Mouse (Mus musculus) thymus, postnatal 4 days (tissue): ENCODE measurements around the gene Trir.

Source experiments
- DNase-seq: peaks from one replicate; pipeline ENCODE4 v3.0.0; 2021

Gene Trir

GRCm38 (mm10) chr8:85026670-85027515 is at the start of gene Trir:
Trir (plus strand) TSS chr8:85026823.
- DNase-seq = peak; percentile 95

- DNase-seq = peak; percentile 85
These were observed 49.0 kb upstream of the Trir start for GRCm38 (mm10) chr8:84977435-84978247.

DNA sequence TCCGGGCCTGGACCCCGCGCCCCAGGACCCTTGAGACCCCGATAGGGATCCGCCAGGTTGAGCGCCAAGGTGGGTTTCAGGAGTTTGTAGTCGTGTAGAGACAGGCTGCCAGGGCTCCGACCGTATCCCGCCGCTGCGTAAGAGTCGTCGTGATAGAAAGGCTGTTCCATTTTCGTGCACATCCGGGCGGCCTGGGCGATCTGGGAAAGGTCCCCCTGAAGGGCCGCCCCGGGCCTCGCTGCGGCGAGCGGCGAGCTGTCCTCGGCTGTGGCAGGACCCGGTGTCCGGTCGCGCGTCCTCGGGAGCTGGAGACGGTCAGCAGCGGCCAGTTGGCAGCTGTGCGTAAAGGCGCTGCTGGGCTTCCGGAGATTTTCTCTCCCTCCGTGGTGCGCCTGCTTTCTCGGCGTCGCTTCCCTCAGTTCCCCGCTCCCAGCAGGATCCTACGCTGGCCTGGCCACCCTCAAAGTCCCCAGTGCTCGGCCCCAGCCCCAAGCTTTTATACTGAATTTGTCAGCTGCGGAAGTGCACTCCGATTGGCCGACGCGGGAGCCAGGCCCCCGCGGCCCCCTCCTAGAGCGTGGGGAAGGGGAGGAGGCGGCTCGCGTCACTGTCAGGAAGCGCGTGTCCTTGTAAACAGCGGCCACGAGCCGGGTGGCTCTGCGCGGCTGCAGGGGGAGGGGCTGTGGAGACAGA is 48.2 kb upstream of the Trir start, which contains the start of gene Junb:
Gene Junb, minus strand, starts transcription at position 471 of the 693 bp plus-strand sequence.
- peak; percentile 93 for DNase-seq

DNA sequence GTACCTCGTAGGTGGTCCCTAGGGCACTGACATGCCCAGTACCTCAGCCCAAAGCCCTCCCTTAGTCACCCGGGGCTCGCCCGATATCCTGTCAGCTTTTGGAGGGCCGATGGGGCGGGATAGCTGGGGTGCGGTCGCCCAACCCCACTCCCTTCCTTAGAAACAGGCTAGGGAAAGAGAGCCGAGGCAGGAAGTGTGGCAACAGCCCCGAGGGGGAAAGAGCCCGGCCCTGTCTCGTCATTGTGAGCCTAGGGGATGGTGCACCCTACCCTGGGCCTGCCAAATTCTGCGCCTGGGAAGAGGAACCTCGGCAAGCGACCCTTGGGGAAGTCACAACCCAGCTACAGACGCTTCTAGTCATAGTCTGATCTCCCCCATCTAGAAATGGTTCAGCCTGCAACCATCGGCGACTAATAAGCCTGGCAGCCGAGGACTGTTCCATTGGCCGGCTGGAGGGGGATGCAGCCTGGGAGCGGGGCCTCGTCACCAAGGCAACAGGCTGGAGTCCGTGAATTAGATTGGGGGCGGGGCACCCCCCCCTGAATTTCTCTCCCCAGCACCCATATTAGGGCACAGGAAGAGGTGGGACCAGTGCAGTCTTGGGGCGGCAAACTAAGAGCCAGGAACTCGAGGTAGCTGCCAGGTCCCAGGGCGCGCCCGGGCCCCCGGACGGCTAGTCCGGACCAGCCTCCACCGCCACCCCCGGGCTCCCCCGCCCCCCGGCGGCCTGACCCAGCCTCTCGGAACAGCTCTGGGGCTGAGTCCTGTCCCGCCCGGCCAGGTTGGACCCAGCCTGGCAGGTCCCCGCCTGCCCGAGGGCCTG is 46.8 kb upstream of the Trir start:
- DNase-seq = peak; percentile 81

DNA sequence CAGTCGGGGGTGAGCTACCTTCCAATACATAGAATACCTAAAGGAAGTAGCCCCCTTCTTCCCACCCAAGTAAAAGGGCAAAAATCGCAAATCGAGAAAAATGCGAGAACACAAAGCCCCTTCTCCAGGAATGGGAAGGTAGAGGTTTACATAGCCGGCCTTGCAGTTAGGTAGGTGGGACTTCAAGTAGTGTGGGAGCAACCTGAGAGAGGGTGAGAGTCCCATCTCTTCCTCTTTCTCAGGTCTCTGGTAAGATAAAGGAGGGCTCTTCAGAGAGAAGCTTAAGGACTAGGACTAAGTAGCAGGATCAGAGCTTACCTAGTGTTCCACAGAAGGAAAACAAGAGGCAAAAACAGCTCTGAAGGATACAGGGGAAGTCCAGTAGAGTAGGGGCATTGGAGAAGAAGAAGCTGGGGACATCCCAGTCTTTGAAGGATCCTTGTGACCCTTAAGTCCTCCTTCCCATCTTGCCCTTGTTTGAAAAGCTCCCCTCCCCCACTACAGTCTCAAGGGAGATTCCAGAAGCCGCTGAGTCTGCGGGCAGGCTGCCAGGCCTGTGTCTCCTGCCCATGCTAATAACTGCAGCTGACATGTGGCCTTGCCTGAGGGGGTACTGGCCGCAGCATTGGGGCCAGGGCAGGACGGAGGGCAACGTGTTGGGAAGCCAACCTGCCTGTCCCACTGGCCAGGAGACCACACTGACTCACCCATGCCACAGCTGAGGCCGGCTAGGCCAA is 45.8 kb upstream of the Trir start:
- DNase-seq = peak; percentile 43

- DNase-seq = peak; percentile 19
These were observed 44.8 kb upstream of the Trir start for GRCm38 (mm10) chr8:84981644-84982498.

DNA sequence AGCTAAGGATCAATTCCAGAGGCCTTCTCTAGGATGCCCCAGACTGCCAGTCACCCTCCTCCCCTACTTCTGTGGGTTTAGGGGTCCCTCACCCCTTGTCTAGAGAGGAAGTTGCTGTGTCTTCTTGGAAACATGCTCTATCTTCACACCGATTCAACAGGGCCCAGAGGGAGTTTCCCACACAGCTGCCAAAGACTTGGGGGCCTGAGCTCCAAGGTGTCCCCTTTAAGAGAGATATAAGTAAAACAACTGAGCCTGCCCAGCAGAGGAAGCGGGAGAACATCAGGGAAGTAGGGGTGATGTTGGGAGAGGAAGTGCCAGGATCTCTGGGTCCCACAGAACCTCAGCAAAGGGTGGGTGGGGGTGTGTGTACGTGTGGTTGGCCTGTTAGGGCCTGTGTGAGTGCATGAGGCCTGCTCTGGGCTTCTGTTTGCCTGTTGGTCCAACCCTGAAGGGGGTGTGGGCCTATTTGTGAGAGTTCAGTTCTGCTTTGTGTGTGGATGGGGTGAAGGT is 44.1 kb upstream of the Trir start:
- DNase-seq = no peak

- peak; percentile 31 for DNase-seq
These were observed 42.2 kb upstream of the Trir start for GRCm38 (mm10) chr8:84984294-84985048.

- DNase-seq = peak; percentile 61
These were observed 41.5 kb upstream of the Trir start for GRCm38 (mm10) chr8:84985049-84985683.

- peak; percentile 92 for DNase-seq
These were observed 40.8 kb upstream of the Trir start for GRCm38 (mm10) chr8:84985684-84986378.

- no peak for DNase-seq
These were observed 40.2 kb upstream of the Trir start for GRCm38 (mm10) chr8:84986379-84986945.

DNA sequence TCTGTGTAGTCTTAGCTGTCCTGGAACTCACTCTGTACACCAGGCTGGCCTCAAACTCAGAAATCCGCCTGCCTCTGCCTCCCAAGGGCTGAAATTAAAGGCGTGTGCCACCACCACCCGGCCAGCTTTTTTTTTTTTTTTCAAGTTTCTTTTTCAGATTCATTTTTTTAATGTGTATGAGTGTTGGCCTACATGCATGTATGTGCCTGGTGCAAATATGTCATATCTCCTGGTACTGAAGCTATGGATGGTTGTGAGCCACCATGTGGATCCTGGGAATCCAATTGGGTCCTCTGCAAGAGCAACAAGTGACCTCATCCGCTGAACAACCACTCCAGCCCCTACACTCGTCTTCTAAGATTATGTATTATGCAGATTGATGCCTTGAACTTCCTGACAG is 39.2 kb upstream of the Trir start:
- no peak for DNase-seq

GRCm38 (mm10) chr8:84987903-84988302 is 38.7 kb upstream of the Trir start:
- DNase-seq = no peak

- DNase-seq = peak; percentile 47
These were observed 37.3 kb upstream of the Trir start for GRCm38 (mm10) chr8:84989311-84989731.

GRCm38 (mm10) chr8:84989810-84990209 is 36.8 kb upstream of the Trir start:
- DNase-seq = peak; percentile 94

- peak; percentile 98 for DNase-seq
These were observed 36.3 kb upstream of the Trir start, which contains the start of gene Hook2 for GRCm38 (mm10) chr8:84990349-84990748. Hook2 (plus strand) TSS chr8:84990603.

GRCm38 (mm10) chr8:84990836-84991235 is 35.8 kb upstream of the Trir start:
- peak; percentile 70 for DNase-seq

DNA sequence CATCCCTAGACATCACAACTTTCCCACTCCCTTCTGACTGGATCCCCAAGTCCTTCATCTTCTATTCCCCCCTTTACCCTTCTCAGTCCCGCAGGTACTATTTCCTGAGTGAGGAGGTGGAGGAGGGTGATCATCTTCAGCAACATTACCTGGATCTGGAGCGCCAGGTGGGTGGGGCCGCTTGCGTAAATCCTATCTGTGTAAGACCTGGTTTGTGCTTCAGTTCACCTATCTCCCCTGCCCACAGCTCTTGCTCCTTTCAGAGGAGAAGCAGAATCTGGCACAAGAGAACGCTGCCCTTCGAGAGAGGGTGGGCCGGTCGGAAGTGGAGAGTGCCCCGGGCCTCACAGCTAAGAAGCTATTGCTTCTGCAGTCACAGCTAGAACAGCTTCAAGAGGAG is 32.2 kb upstream of the Trir start:
- no peak for DNase-seq
